ENCODE assay signal across 24 mouse cellular contexts in the genomic region with DNA sequence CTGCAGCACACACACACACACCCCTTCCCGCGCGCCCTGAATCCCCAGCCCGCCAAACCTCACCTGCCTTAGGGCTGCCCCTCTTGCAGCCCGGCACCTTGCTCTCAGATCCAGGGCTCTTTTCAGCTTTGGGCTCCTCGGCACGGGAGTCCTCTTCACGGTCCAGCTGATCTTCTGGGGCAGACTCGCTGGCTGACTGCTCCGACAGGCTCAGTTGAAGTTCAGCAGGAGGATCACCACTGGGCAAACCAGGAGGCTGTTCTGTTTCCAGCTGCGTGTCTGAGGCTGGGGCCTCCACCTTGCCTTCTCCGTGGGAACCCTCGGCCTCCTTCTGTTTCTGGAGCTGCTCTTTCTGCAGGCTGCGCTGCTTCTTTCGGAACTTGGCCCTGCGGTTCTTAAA. TPM values are rescaled to one million over a fixed set of nuclear protein-coding genes. Genes with fewer than 3 reads are reported as not detected.
"Had no signal": no experiment of that assay in that cellular context is flagged by ENCODE, and none has a peak within 500 bp of the region (broad histone marks: within the 10 kb centered on the region; RNA-seq: fewer than 3 reads in every experiment).

No protein-coding gene starts in this region.

- DNase-seq: left cerebral cortex, postnatal 4 days; lung, adult 18-20 months; lung, postnatal 10 days; lung, postnatal 36 days; midbrain, embryonic 14.5 days; right cerebral cortex, adult 18-20 months; right cerebral cortex, postnatal 14 days; right cerebral cortex, postnatal 4 days; thymus, adult 18-20 months; thymus, postnatal 36 days had no signal

- H3K9me3 ChIP-seq: limb, embryonic 12.5 days; limb, embryonic 15.5 days; liver, embryonic 12.5 days; liver, embryonic 15.5 days; lung, embryonic 15.5 days; megakaryocyte, embryonic 14.5 days; neural tube, embryonic 12.5 days; neural tube, embryonic 15.5 days had no signal

- ATAC-seq: inflammation-experienced regulatory T-cells, adult 6 months; intestine, embryonic 16.5 days; liver, embryonic 12.5 days had no signal

- H3K4me2 ChIP-seq: limb, embryonic 12.5 days; limb, embryonic 15.5 days; liver, embryonic 12.5 days; liver, embryonic 15.5 days; lung, embryonic 15.5 days; midbrain, embryonic 11.5 days; neural tube, embryonic 12.5 days; neural tube, embryonic 15.5 days had no signal

- H3K4me1 ChIP-seq: limb, embryonic 15.5 days; liver, embryonic 12.5 days; liver, embryonic 15.5 days; lung, embryonic 15.5 days; megakaryocyte, embryonic 14.5 days had no signal

- H3K27ac ChIP-seq: limb, embryonic 12.5 days; limb, embryonic 15.5 days; liver, embryonic 12.5 days; liver, embryonic 15.5 days; lung, embryonic 15.5 days; neural tube, embryonic 12.5 days; neural tube, embryonic 15.5 days; stomach, postnatal 0 days had no signal

- H3K9ac ChIP-seq: limb, embryonic 12.5 days; limb, embryonic 15.5 days; liver, embryonic 12.5 days; liver, embryonic 15.5 days; lung, embryonic 15.5 days; neural tube, embryonic 12.5 days; neural tube, embryonic 15.5 days had no signal

- H3K4me3 ChIP-seq: limb, embryonic 12.5 days; limb, embryonic 15.5 days; liver, embryonic 12.5 days; liver, embryonic 15.5 days; lung, embryonic 15.5 days; megakaryocyte, embryonic 14.5 days; neural tube, embryonic 12.5 days; neural tube, embryonic 15.5 days had no signal

- H3K36me3 ChIP-seq: limb, embryonic 12.5 days; limb, embryonic 15.5 days; liver, embryonic 12.5 days; liver, embryonic 15.5 days; lung, embryonic 15.5 days; neural tube, embryonic 12.5 days; neural tube, embryonic 15.5 days had no signal

RNA-seq across cellular contexts. Expression of a gene that starts 19.8 kb away (rescaled TPM):
- polyA plus RNA-seq: inflammation-experienced regulatory T-cells, adult 6 months; intestine, embryonic 16.5 days; liver, embryonic 12.5 days; liver, embryonic 15.5 days; stomach, embryonic 14.5 days; stomach, postnatal 0 days; urinary bladder, adult 2 months had no signal

RNA-seq across cellular contexts. Expression of a gene that starts 29.4 kb away (rescaled TPM):
- polyA plus RNA-seq: inflammation-experienced regulatory T-cells, adult 6 months; intestine, embryonic 16.5 days; limb, embryonic 15.5 days; liver, embryonic 12.5 days; liver, embryonic 15.5 days; lung, embryonic 15.5 days; midbrain, embryonic 14.5 days; neural tube, embryonic 12.5 days; stomach, embryonic 14.5 days; stomach, postnatal 0 days; urinary bladder, adult 2 months had no signal

RNA-seq across cellular contexts. Expression of a gene that starts 35.7 kb away (rescaled TPM):
- polyA plus RNA-seq: inflammation-experienced regulatory T-cells, adult 6 months; intestine, embryonic 16.5 days; limb, embryonic 12.5 days; limb, embryonic 15.5 days; liver, embryonic 12.5 days; liver, embryonic 15.5 days; lung, embryonic 15.5 days; midbrain, embryonic 11.5 days; neural tube, embryonic 12.5 days; stomach, embryonic 14.5 days; stomach, postnatal 0 days; urinary bladder, adult 2 months had no signal
